In the genomic region with DNA sequence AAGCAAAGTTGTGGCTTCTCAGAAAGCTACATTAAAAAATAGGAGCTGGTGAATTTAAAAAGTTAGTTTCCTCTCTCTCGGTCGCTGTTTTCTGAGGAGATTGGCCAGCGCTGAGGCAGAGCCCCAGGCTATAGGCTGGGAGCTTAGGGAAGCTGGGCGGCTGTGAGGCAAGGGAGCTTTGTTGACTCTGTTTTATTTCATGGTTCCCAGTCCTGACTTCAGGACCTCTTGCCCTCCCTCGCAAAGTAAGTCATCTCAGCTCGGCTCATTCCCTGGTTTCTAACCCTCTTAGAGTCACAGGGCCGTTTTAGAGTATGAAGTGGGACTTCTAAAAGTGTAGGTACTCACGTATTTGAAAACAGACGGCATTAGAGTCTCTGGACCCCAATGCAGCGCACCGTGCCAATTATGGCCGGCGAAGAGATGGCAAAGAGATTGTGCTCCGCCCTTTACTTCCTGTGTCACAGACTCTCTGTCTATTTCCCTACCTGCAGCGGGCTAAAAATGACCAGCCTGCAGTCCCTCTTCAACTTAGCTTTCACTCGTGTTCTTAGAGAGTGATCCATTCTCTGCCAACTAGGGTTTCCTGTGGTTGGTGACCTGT, we compare ENCODE assay signal across 8 mouse cellular contexts. TPM values are rescaled to one million over a fixed set of nuclear protein-coding genes. Genes with fewer than 3 reads are reported as not detected.
DNase-seq lines count a peak whose midpoint lies in the region; ATAC-seq lines count a peak whose summit lies in the region.

No protein-coding gene starts in this region.

- peak overlapping the region; percentile 57 for H3K4me3 ChIP-seq in erythroblast, embryonic 14.5 days (replicated peaks)
- peak overlapping the region; percentile 53 for H3K4me3 ChIP-seq in liver, embryonic 15.5 days (replicated peaks)

- DNase-seq in thymus, postnatal 4 days: peak; percentile 15
- no peak for DNase-seq in thymus, adult 18-20 months
- peak; percentile 50 for DNase-seq in yolk sac, embryonic 10.5 days (ENCODE audit: low spot score)
- no peak for DNase-seq in embryo, embryonic 10.5 days (ENCODE audit: low spot score)
- DNase-seq in gastrocnemius, adult 8-10 months (ENCODE audit: low spot score in 2 of 2): no peak

- H3K4me1 ChIP-seq in erythroblast, embryonic 14.5 days (ENCODE audit: control insufficient read depth): peaks cover 12% of the 10 kb centered on the region
- peaks cover 24% of the 10 kb centered on the region for H3K4me1 ChIP-seq in liver, embryonic 15.5 days (replicated peaks)

- 14% methylated on average over 16 of the region's 16 CpGs for WGBS in liver, embryonic 15.5 days (ENCODE audit: insufficient replicate concordance)

- 0 out of 2 replicates have a peak overlapping the region, but pooled peaks have one; percentile 32 for H3K9ac ChIP-seq in liver, embryonic 15.5 days

- ATAC-seq in erythroblast, adult 5-6 weeks (replicated peaks; ENCODE audit: low FRiP score, poor library complexity, severe bottlenecking): no peak
- ATAC-seq in liver, embryonic 15.5 days (ENCODE audit: insufficient read depth): no peak

- no peaks in the 10 kb centered on the region for H3K9me3 ChIP-seq in erythroblast, embryonic 14.5 days (ENCODE audit: control insufficient read depth, low read length)
- H3K9me3 ChIP-seq in liver, embryonic 15.5 days (replicated peaks): no peaks in the 10 kb centered on the region

- H3K36me3 ChIP-seq in erythroblast, embryonic 14.5 days (ENCODE audit: control insufficient read depth): no peaks in the 10 kb centered on the region
- H3K36me3 ChIP-seq in liver, embryonic 15.5 days (replicated peaks): no peaks in the 10 kb centered on the region

- H3K27me3 ChIP-seq in erythroblast, embryonic 14.5 days (ENCODE audit: control insufficient read depth): peaks cover 6% of the 10 kb centered on the region
- H3K27me3 ChIP-seq in liver, embryonic 15.5 days: no peaks in the 10 kb centered on the region; the same call in 1 of the 2 replicates

- H3K4me2 ChIP-seq in liver, embryonic 15.5 days: peak overlapping the region; percentile 75

- H3K27ac ChIP-seq in liver, embryonic 15.5 days (replicated peaks): peak overlapping the region; percentile 41; the same call in 1 of the 2 replicates

RNA-seq across cellular contexts. Expression of gene Rassf4, which starts 0.6 kb away (rescaled TPM):
- polyA plus RNA-seq in erythroblast, embryonic 14.5 days (2012): 0.02 and 0.07 TPM in 2 replicates
- total RNA-seq in erythroblast, adult 5-6 weeks (2015; ENCODE audit: low replicate concordance): 18.6 and 21.1 TPM in 2 replicates
- 9.5 and 13.4 TPM in 2 replicates for total RNA-seq in erythroblast, adult 5-6 weeks (2017; ENCODE audit: low replicate concordance)
- 7.7 and 8.2 TPM in 2 replicates for polyA plus RNA-seq in liver, embryonic 15.5 days (2015; fragmentation: Nextera tagmentation; extraction: Ambion mirVana)
- total RNA-seq in gastrocnemius, adult 8-10 months (2022): 1 to 10 TPM; 1.1 to 1.7 (median 1.1) TPM

RNA-seq across cellular contexts. Expression of gene Depp1, which starts 24.0 kb away (rescaled TPM):
- 0.03 and 0.11 TPM in 2 replicates for polyA plus RNA-seq in erythroblast, embryonic 14.5 days (2012)
- total RNA-seq in erythroblast, adult 5-6 weeks (2015; ENCODE audit: low replicate concordance): not detected in 2 replicates
- 0.77 TPM in 1 of 2 replicates, not detected in the other for total RNA-seq in erythroblast, adult 5-6 weeks (2017; ENCODE audit: low replicate concordance)
- polyA plus RNA-seq in liver, embryonic 15.5 days (2015; fragmentation: Nextera tagmentation; extraction: Ambion mirVana): 26.7 and 36.6 TPM in 2 replicates
- total RNA-seq in gastrocnemius, adult 8-10 months (2022): 10 to 100 TPM in 1 of 4 experiments, 1 to 10 TPM in 3; 3.5 to 31.5 (median 5.1) TPM

RNA-seq across cellular contexts. Expression of gene Tmem72, which starts 42.3 kb away (rescaled TPM):
- polyA plus RNA-seq in erythroblast, embryonic 14.5 days (2012): not detected in 2 replicates
- 0.42 TPM in 1 of 2 replicates, not detected in the other for total RNA-seq in erythroblast, adult 5-6 weeks (2015; ENCODE audit: low replicate concordance)
- 0.09 and 0.56 TPM in 2 replicates for total RNA-seq in erythroblast, adult 5-6 weeks (2017; ENCODE audit: low replicate concordance)
- polyA plus RNA-seq in liver, embryonic 15.5 days (2015; fragmentation: Nextera tagmentation; extraction: Ambion mirVana): 0.01 and 0.05 TPM in 2 replicates
- total RNA-seq in gastrocnemius, adult 8-10 months (2022): under 1 TPM in 2 of 4 experiments, not detected in 2; 0.02 to 0.03 TPM

RNA-seq across cellular contexts. Expression of gene Zfp422, which starts 45.6 kb away (rescaled TPM):
- 0.02 and 0.04 TPM in 2 replicates for polyA plus RNA-seq in erythroblast, embryonic 14.5 days (2012)
- 18.6 and 21.1 TPM in 2 replicates for total RNA-seq in erythroblast, adult 5-6 weeks (2015; ENCODE audit: low replicate concordance)
- 3.9 and 8.5 TPM in 2 replicates for total RNA-seq in erythroblast, adult 5-6 weeks (2017; ENCODE audit: low replicate concordance)
- 22.0 and 22.7 TPM in 2 replicates for polyA plus RNA-seq in liver, embryonic 15.5 days (2015; fragmentation: Nextera tagmentation; extraction: Ambion mirVana)
- total RNA-seq in gastrocnemius, adult 8-10 months (2022): 1 to 10 TPM; 5.9 to 7.9 (median 7.2) TPM

Comparison
In these comparisons a context has a peak if more than half of its experiments do, and no peak if none do; other contexts are left out.
1. DNase-seq: peak in thymus, postnatal 4 days (single experiment) and yolk sac, embryonic 10.5 days (single experiment); none in thymus, adult 18-20 months (0 of 2), embryo, embryonic 10.5 days (single experiment) and gastrocnemius, adult 8-10 months (0 of 2).